In the genomic region with DNA sequence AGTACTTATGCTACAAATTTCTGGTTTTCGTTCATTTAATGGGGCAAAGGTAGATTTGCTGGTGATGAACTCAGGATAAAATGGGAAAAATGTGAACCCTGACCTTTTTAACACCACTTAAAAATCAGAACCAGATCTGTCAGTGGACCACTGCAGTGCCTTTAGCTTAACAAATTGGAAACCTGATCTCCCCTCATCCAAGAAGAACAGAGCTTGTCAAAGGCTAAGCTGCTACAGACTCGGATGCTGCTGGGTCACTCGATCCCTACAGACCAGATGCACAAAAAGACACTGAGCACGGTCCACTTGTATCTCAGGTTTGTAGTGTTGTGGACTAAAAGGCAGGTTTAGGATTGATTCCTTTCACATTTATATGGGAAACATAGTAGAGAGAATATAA, we compare ENCODE assay signal across 23 mouse cellular contexts.
A peak's percentile ranks its signal among the peaks of the same experiment; 100 is the strongest.
DNase-seq lines count a peak whose midpoint lies in the region; ATAC-seq lines count a peak whose summit lies in the region.
"Had no signal": no experiment of that assay in that cellular context is flagged by ENCODE, and none has a peak within 500 bp of the region (broad histone marks: within the 10 kb centered on the region; RNA-seq: fewer than 3 reads in every experiment).

No protein-coding gene starts in this region.

- H3K4me1 ChIP-seq in embryonic facial prominence, embryonic 11.5 days (ENCODE audit: control insufficient read depth, insufficient read depth, low read length), result no peaks in the 10 kb centered on the region; the same call in 1 of the 2 replicates
- H3K4me1 ChIP-seq: forebrain, embryonic 12.5 days had no signal

- no peak overlapping the region for H3K4me3 ChIP-seq in embryonic facial prominence, embryonic 11.5 days (ENCODE audit: low read depth, low read length)
- H3K4me3 ChIP-seq: embryonic facial prominence, embryonic 13.5 days; embryonic facial prominence, embryonic 15.5 days; erythroblast, embryonic 14.5 days; forebrain, embryonic 10.5 days; forebrain, embryonic 12.5 days had no signal

- 6% methylated on average over 4 of the region's 4 CpGs for WGBS in embryonic facial prominence, embryonic 11.5 days

- H3K36me3 ChIP-seq in embryonic facial prominence, embryonic 11.5 days (replicated peaks; ENCODE audit: control insufficient read depth, insufficient read depth, low read depth, low read length), result no peaks in the 10 kb centered on the region
- H3K36me3 ChIP-seq: embryonic facial prominence, embryonic 13.5 days; embryonic facial prominence, embryonic 15.5 days; forebrain, embryonic 10.5 days; forebrain, embryonic 12.5 days had no signal

- no peak overlapping the region for H3K9ac ChIP-seq in embryonic facial prominence, embryonic 11.5 days (replicated peaks; ENCODE audit: low read length)
- H3K9ac ChIP-seq: embryonic facial prominence, embryonic 13.5 days; embryonic facial prominence, embryonic 15.5 days; forebrain, embryonic 12.5 days had no signal

- no peak overlapping the region for H3K27ac ChIP-seq in embryonic facial prominence, embryonic 11.5 days (replicated peaks; ENCODE audit: low read depth, low read length)
- H3K27ac ChIP-seq: embryonic facial prominence, embryonic 13.5 days; embryonic facial prominence, embryonic 15.5 days; forebrain, embryonic 10.5 days; forebrain, embryonic 12.5 days had no signal

- no peak for ATAC-seq in embryonic facial prominence, embryonic 11.5 days (replicated peaks; ENCODE audit: insufficient number of reproducible peaks, low FRiP score, low TSS enrichment, low read depth)
- ATAC-seq: forebrain, embryonic 14.5 days; forebrain, embryonic 16.5 days had no signal

- no peaks in the 10 kb centered on the region for H3K27me3 ChIP-seq in embryonic facial prominence, embryonic 11.5 days (ENCODE audit: control insufficient read depth, insufficient read depth, low read length)
- H3K27me3 ChIP-seq: embryonic facial prominence, embryonic 15.5 days; forebrain, embryonic 12.5 days had no signal

- no peaks in the 10 kb centered on the region for H3K9me3 ChIP-seq in embryonic facial prominence, embryonic 11.5 days (replicated peaks; ENCODE audit: control insufficient read depth, low read length)
- H3K9me3 ChIP-seq: embryonic facial prominence, embryonic 13.5 days; embryonic facial prominence, embryonic 15.5 days; forebrain, embryonic 10.5 days; forebrain, embryonic 12.5 days had no signal

- peak; percentile 71 for DNase-seq in embryo, embryonic 10 days (ENCODE audit: low spot score)
- DNase-seq in embryo, embryonic 10.5 days (ENCODE audit: low spot score), result peak; percentile 69
- peak; percentile 48 for DNase-seq in embryo, embryonic 9.5 days (ENCODE audit: extremely low spot score)
- DNase-seq in embryonic facial prominence, embryonic 11.5 days (ENCODE audit: low spot score), result peak; percentile 42
- DNase-seq in cerebellum, postnatal 4 days (ENCODE audit: low spot score in 2 of 2), result no peak
- DNase-seq in kidney, postnatal 10 days, result no peak
- DNase-seq in cerebellum, adult 8-10 months, result no peak
- DNase-seq in left cerebral cortex, postnatal 14 days (ENCODE audit: low spot score in 2 of 2), result no peak
- DNase-seq: adrenal gland, adult 2 months; adrenal gland, postnatal 10 days; adrenal gland, postnatal 25 days; cerebellum, adult 11 months; cerebellum, adult 18-20 months; cerebellum, adult 9-10 months; cerebellum, postnatal 10 days; cerebellum, postnatal 25 days had no signal

- intact Hi-C loops in left cerebral cortex, postnatal 14 days (cut with DNase I), result no loop called here

- H3K4me2 ChIP-seq in embryonic facial prominence, embryonic 11.5 days (ENCODE audit: low read depth, low read length), result no peak overlapping the region
- H3K4me2 ChIP-seq: embryonic facial prominence, embryonic 13.5 days; embryonic facial prominence, embryonic 15.5 days; forebrain, embryonic 12.5 days had no signal

Comparison
In these comparisons a context has a peak if more than half of its experiments do, and no peak if none do; other contexts are left out.
1. DNase-seq: peak in embryo, embryonic 10 days (single experiment), embryo, embryonic 10.5 days (single experiment), embryo, embryonic 9.5 days (single experiment) and embryonic facial prominence, embryonic 11.5 days (single experiment); none in cerebellum, postnatal 4 days (0 of 2), kidney, postnatal 10 days (single experiment), cerebellum, adult 8-10 months (single experiment) and left cerebral cortex, postnatal 14 days (0 of 2).